Mouse (Mus musculus) adrenal gland, adult 18-20 months (tissue): ENCODE results near the gene Ptprz1. TPM values are rescaled to one million over a fixed set of nuclear protein-coding genes. Genes with fewer than 3 reads are reported as not detected.

Source experiments
- DNase-seq, 2 experiments: peaks; one replicate each; pipeline ENCODE4 v3.0.0; 2021 to 2022; ENCODE audit warnings: low spot score in 2 of 2
- long read RNA-seq, 2 experiments: library from polyadenylated mRNA; stranded (forward); transcript quantifications; one replicate each; pipeline ENCODE4 v2.0.0; 2021
- total RNA-seq, 2 experiments: library from RNA; stranded (reverse); gene quantifications; 1 replicate in 1 of 2; 2 replicates in 1 of 2; pipeline ENCODE4 v1.2.3; 2021

Gene Ptprz1
- 1 to 10 TPM; 3.7 to 4.7 TPM for total RNA-seq
- long read RNA-seq, experiment 1, partial matches to known transcripts, result 0 of 1 reads
- long read RNA-seq, experiment 1, other reads (novel, unspliced or antisense), result 1 of 1 reads
- long read RNA-seq, experiment 2, partial matches to known transcripts, result 0 of 1 reads
- long read RNA-seq, experiment 2, other reads (novel, unspliced or antisense), result 1 of 1 reads

DNA sequence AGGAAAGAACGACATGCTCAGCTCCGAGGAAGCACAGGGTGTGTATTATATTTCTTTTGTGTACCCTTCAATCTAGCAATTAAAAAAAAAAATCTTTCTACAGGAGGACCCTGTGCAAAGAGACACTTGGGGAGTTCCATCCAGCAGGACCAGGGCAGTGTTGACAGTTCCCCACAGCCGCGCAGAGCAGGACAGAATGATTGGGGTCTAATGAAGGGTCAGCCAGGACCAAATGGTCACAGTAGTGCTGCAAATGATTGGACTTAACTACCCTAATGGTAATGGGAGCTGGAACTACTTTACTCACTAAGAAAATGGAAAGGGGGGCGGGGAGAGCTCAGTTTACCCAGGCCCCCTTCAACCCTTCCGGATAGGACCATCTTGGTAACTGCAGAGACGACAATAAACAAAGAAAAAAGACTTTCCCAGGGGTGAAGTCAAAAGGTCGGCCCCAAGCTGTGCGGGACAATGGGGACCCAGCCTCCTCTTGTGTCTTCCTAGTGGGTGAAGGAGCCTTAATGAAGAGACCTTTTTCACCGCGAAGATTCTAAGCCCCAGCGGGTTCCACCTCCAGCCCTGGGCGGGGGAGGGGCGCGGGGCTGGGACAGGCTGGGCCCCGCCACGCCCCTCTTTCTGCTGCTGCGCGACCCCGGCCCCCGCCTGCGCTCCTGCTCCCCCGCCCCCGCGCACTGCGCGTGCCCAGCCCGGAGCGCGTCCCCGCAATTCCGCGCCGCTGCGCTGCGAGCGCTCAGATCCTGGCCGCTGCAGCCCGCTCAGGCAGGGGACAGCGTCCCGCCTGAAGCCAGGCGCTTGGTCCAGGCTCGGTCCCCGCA lies at the start of gene Ptprz1:
TSS of gene Ptprz1 (plus strand) at position 722 of the 833 bp plus-strand sequence.
- DNase-seq, result peak; percentile 26 to 34

DNA sequence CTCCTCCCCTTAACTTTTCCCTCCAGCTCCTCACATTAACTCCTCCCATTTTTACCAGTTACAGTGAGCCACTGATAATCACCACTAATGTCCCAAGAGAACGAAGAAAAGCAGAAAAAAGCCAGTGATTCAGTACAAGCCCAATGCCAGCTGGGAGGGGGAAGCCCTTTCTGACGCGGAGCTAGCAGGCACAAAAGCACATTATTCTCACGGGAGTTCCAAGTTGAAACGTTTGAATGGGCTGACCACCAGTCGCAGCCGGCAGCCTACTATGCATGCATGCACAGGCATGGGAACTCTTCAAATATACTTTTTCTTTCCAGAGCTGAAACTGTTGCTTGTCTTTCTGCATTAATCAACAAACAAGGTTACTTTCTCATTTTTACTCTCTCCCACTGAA lies 41.7 kb upstream of the Ptprz1 start:
- no peak for DNase-seq

DNA sequence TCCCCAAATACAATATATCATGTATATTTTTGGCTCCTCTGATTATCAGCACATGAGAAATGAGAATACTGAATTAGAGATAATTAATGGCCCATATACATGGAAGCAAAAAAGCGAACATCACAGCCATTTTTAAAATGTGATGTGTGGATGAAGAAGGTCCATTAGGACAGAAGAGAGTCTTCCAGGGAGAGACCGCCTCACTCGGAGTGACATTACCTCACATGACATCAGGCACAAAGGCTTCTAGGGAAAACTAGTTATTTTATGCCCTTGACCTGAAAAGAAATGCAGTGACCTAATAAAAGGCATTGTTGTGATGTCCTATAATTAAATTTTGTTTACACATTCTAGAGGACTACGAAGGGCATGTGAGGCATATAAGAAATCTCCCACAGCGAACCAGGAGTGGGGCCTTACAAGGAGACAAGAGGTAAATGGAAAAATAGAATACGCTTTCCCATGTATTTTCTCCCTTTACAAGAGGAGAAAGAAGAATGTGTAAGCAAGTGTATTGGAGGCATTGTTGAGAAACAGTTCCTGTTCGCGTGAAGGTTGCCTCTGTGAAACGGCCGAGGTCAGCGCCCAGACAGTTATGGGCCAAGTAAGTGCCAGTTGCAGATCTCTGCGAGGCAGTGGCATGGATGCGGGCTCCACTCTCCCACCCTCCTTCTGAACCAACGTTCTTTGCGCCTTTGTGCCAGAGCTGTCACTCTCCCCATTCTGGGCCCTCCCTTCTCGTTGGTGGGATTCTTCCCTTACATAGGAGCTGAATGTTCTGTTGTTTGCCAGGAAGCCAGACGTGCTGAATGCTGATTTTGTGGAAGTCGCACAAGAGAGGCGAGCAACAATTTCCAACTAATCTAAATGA lies 41.0 kb upstream of the Ptprz1 start:
- DNase-seq, result no peak

DNA sequence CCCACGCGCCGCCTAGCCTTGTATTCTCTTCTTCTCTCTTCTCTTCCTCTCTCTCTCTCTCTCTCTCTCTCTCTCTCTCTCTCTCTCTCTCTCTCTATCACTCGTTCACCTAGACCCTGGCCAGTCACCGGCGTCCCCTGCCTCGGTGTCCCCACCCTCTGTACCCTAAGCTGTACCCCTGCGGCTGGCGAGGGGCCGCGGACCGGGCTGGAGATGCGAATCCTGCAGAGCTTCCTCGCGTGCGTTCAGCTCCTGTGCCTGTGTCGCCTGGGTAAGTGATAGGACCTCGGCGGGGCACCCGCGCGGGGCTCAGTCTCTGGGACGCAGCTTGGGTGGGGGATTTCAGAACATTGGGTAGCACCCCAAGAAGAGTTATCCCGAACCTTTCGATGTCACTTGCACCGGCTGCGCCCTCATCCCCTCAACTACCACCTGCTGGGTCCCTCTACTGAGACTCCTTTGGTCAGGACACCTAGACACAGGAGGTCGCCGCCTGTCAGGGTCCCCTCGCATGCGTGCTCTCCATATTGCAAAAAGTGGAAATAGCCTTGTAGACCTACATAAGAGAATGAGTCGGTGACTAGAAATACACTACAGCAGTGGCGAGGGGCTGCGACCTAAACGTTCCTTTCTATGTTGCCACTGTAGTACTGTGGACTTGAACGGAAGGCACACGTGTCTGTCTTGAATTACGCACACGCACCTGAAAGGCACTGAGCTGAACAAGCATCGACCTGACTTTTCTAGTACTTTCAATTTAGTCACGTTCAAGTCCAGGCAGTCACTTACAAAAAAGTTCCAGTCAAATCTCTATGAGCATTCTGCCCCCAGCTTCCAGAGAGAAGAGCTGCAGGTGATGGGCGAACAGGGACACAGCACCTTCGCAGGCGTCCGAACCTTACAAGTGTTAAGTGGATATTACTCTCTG lies 576 bp downstream of the Ptprz1 start:
- DNase-seq, result peak in 1 of 2 experiments; percentile 17

DNA sequence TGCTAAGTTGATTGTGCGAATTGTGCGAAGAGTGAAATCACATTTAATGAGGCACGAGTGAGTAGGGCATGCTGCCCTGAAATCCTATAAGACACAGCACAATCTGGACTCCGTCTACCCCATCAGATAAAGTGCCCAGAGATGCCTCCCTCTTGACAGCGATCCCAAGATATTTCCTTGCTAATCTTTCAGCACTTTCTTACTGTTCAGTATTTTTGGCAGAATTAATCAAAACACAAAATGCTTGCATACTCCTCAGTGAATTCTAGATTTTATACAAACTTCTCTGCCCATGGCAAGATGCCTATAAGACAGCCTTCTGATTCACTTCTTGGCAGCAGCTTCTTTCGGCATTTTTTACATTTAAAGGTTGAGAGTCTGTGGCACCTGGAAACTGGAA lies 12.7 kb downstream of the Ptprz1 start:
- DNase-seq, result no peak

DNA sequence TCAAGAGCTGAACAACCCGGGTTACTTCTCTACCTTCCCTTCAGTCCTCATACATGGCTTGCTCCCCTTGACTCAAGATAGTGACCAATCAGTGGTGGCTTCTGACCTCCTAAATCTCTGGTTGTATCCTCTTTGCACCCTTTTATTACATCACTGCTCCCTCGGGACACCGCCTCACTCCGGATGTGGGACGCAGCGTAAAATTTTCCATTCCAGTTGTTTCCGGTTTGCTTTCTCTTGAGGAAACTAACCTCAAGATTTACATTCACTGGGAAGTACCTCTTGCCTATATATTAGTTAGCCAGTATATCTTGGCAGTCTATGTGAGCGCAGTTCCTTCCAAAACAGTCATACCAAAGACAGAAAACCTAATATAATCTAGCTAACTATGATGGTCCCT lies 14.0 kb downstream of the Ptprz1 start:
- DNase-seq, result no peak

DNA sequence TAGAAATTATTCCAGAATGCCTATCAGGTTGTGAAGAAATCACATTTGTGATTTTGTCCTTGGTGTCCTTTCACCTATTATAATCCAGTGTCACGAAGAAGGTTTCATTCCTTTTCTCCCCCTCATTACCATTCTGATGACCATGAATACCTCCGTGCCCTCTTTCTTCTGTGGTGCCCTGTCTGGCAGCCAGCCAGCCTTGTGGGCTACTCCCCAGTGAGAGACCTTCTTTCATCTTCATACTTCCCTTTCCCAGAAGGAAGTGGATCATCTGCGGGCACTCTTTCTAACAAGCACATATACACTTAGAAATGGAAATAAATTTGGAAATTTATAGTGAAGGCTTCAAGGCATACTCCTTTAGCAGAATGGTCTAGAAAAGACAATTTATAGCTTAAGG lies 26.7 kb downstream of the Ptprz1 start:
- no peak for DNase-seq

DNA sequence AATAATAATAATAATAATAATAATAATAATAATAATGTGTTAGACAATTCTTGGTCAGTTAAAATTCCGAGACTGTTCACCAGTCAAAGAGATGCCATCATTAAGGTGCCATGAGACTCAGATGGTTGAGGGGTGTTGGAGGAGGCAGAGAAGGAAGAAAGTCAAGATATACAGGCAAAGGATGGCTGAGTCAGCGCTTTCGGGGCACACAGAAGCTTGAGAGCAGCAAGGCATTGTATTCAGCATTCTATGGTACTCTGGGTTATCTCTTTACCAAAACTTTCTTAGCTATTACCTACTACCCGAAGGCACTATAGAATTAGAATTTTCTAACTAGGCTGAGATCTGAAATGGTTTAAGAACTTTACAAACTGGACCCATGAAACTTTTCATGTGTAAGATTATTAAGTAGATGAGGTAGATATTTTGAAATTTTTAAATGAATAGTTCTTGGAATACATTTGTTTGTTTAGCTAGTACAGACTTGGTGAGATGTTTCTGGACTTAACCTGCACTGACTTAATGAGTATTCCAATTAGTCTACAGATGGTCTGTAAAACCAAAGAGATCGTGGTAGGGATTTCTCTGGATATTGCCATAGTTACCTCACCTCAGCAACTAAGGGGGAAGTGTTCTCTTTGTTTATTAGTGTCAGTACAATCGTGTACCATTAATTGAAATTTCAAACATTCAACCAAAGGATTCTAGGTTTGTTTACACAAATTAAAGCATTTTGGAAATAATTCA lies 33.4 kb downstream of the Ptprz1 start:
- DNase-seq, result no peak

DNA sequence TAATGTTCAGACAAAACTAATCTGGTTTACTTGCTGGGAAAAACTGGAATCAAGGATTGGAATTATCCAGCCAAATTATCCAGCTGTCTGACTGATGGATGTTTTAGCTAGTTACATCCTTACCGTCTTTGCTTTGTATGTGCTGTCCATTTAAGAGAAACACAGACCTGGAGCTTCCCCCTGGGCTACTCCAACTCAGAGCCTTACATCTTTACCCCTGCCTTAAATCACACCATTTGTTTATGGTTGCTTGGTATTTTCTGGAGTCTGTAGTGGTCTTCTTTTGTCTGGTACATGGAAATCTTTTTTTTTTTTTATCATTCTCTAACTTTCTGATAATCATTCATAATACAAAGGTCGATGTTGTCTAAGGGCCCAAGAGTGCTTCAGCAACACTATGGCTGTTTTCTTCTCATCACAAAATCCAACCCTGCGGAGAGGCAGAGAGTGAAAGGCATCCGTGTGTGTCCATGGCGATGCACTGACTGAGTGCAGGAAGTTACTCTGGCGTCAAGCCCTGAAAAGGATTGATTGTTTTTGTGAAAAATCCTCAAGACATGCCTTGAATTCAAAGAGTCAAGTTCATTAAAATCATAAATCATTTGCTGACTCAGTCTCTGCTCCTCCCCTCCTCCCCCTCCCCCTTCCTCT lies 34.1 kb downstream of the Ptprz1 start:
- DNase-seq, result no peak

DNA sequence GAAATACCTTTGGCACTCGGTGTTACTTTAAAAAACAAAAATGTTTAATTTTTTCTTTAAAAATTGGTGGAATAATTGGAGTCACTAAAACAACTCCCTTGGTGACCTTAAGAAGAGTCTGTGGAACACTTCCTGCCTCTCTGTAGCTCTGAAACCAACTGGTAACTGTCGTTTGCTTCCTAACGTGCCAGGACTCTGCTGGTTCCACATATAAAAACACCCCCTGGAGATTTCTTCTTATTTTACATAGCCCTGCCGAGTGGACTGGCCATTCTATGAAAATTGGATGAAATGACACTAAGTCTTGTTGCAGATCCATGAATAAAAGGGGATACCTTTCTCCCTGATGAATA lies 34.6 kb downstream of the Ptprz1 start:
- DNase-seq, result no peak

DNA sequence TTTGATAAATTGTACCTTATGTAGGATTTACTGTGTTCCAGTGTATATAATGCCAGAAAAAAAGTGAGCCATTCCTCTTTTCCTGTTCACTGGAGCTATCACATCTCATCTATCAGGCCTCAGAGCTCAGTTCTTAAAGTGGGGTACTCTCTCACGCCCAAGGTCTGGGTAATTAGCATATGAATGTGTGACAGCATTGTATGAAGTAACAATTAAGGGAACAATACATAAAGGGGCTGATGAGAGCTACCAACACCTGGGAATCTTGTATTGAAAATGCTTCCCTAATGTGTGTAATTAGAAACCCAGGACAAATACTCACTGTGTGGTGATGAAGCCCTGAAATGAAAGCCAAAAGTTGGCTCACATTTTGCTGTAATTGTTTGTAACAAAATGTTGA lies 47.6 kb downstream of the Ptprz1 start:
- no peak for DNase-seq

DNA sequence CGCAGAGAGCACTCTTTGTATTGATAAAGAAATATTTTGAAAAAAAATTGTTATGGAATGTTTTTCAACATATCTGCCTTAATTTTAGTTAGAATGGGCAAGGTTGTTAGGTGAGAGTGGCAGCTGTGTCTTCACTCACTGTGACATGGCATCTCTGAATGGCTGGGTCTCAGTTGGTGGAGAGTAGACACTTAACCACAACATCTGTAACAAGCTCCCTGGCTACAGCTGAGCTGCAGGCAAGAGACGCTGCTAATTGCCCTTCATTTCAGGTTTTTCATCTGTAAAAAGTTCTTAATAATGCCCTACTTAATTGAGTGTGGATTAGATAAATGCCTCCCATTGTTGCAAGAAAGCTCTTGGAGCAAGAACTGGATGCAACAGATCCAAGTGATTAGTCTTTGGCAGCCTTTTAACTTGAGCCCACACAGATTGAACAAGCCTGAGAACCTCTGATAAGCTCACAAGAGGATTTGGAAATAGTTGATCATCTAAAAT lies 57.5 kb downstream of the Ptprz1 start:
- DNase-seq, result no peak

DNA sequence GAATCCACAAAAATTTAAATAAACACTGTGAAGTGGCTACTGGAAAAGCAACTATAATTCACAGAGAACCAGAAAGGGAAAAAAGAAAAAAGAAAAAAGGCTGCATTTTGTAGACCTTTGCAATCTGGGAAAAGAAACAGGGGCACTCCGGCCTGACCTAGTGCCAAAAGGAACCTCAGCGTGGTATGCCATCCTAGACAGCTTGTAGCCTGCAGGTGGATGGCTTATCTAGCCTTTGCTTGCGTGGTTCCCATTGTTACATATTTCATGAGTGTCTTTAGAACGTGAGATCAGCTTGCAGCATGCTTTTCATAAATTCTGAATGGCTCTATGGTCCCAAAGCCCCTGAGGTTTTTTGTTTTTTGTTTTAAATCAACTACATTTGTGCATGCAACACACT lies 61.8 kb downstream of the Ptprz1 start:
- no peak for DNase-seq

DNA sequence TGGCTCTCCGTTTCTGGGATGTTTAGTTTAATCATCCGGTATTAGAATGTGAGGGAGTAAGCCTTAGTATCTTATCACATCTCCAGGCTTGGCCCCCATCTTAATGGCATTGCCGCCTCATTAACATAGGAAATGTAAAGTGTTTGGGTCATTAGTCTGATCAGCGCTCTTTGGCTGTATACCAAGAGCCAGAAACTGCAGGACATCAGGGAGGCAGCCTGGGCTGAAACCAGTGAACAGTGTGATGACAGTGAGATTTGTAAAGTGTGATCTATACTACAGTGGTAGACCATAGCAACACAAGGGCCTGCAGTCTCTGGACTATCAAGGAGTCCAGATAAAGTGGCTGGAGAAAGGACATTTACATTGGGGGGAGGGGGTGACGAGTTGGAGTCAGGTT lies 62.2 kb downstream of the Ptprz1 start:
- no peak for DNase-seq

DNA sequence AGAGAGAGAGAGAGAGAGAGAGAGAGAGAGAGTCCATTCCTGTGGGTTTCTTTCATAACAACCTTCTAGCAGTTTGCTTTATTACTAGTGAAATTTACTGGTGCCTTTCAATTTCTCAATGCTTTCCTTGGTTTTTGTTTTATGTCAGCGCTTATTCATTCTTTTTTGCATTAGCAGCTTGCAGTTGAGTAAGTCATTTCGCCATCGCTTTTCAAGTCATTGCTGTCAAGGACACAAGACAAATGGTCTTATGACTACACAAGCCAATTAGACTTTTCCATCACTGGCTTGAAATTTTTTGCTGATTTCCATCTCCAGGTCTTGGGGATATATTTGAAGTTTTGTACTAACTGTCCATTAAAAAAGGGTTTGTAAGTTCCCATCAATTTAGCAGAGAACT lies 68.9 kb downstream of the Ptprz1 start:
- no peak for DNase-seq

DNA sequence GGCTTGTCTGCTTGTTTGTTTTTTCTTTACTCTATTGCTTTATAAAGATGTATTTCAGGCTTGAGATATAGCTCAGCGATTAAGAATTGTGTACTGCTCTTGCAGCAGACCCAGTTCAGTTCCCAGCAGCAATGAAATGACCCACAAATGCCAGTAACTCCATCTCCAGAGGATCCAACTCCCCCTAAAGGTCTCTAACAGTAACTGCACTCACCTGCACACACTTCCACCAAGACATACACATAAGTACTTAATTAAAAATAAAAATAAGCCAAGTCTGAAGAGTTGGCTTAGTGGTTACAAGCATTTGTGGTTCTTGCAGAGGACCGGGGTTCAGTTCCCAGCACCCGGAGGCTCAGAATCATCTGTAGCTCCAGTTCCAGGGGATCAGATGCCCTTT lies 88.1 kb downstream of the Ptprz1 start:
- no peak for DNase-seq

DNA sequence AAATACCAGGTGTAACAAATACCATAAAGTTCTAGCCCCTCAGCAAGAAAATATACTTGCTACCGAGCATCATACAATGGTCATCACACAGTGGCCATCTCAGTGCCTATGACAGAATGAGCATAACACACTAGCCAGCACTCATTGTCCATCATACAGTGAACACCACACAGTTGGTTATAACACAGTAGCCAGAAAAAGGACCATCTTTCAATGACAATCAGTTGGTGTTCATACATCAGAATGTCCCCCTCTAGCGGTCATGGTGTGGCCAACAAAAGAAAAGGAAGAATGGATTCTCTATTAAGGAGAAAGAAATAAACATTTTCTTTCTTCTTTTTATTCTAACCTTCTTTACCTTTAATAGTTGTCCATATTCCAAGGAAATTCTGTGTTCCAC lies 92.8 kb downstream of the Ptprz1 start:
- no peak for DNase-seq

DNA sequence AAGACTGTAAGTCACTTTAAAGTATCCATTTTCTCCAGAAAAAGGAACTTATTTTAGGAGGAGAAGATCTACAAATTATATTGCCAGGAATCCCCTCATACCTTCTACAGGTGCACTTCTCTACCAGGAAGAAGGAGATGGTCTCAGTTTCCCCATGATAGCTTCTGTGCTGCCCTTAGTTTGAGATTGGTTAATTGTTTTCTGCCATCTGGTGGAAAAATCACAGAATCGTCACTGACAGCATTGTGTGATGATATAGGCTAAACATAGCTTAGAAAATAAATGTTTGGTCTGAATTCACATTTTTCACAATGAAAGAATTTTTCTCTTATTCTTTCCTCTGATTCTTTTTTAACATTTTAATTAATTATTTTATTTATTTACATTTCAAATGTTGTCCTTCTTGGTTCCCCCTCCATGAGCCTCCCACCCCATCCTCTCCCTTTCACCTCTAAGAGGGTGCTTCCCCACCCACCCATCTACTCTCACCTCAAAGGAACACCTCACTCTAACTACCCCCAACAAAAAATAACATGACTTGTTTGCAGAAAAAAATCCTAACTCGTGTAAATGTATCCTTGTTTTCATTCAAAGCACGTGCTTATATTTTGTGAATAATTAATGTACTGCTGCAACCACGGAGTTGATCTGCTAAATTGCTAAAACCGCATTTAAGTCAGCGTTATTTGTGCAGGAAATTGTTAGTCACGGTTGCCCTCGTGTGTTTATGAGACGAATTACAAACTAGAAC lies 108.6 kb downstream of the Ptprz1 start:
- DNase-seq, result no peak
